In genomic region chr10:67984271-67984943, GRCm38 (mm10) we compare ENCODE assay signal across 8 mouse cellular contexts. TPM values are rescaled to one million over a fixed set of nuclear protein-coding genes. Genes with fewer than 3 reads are reported as not detected.
DNase-seq lines count a peak whose midpoint lies in the region; TF ChIP-seq lines count a peak whose summit lies in the region.

No protein-coding gene starts in this region.

- peak; percentile 37 to 80 for DNase-seq in adrenal gland, adult (ENCODE audit: inconsistent age in 2 of 2, low spot score in 1 of 2)
- no peak for DNase-seq in adrenal gland, postnatal 4 days (ENCODE audit: low spot score in 2 of 2)
- DNase-seq in ZHBTc4 (ENCODE audit: low read depth, low spot score), result peak; percentile 81
- peak; percentile 59 for DNase-seq in embryo, embryonic 9.5 days (ENCODE audit: extremely low spot score)
- peak; percentile 46 to 69 for DNase-seq in heart, postnatal 14 days
- DNase-seq in layer of hippocampus, adult 2 months (ENCODE audit: low spot score in 2 of 2), result peak; percentile 66 to 70
- DNase-seq in lung, postnatal 10 days, result peak; percentile 73
- peak; percentile 82 for DNase-seq in retina, postnatal 1 day

- intact Hi-C loops in heart, postnatal 14 days (cut with DNase I), result loop anchor here (2.0 to 10.0 kb wide), 5 partner anchors 112 to 1120 kb away; partner anchors contain the start of gene Egr2

- peak overlapping the region; percentile 13; the same call in 1 of the 2 replicates for H3K4me3 ChIP-seq in layer of hippocampus, adult 2 months

- TF ChIP-seq CTCF in layer of hippocampus, adult 2 months (conservative IDR thresholded peaks at IDR 0.05), result peak; percentile 92

- H3K27ac ChIP-seq in layer of hippocampus, adult 2 months, result peak overlapping the region; percentile 9; the same call in 1 of the 2 replicates

RNA-seq across cellular contexts. Expression of gene Rtkn2, which starts 5.0 kb away (rescaled TPM):
- total RNA-seq in adrenal gland, postnatal 4 days (2021), result 1 to 10 TPM; 2.0 to 2.6 TPM
- total RNA-seq in heart, postnatal 14 days (2021), result 1 to 10 TPM in 1 of 2 experiments, under 1 TPM in 1; 0.45 to 1.1 TPM
- total RNA-seq in layer of hippocampus, adult 2 months (2021), result 1 to 10 TPM; 4.7 to 5.0 TPM

Comparison
In these comparisons a context has a peak if more than half of its experiments do, and no peak if none do; other contexts are left out.
1. DNase-seq: peak in adrenal gland, adult (2 of 2), ZHBTc4 (single experiment), embryo, embryonic 9.5 days (single experiment), heart, postnatal 14 days (2 of 2), layer of hippocampus, adult 2 months (2 of 2), lung, postnatal 10 days (single experiment) and retina, postnatal 1 day (single experiment); none in adrenal gland, postnatal 4 days (0 of 2).